Mouse (Mus musculus): ENCODE results near the gene Mgarp.

DNA sequence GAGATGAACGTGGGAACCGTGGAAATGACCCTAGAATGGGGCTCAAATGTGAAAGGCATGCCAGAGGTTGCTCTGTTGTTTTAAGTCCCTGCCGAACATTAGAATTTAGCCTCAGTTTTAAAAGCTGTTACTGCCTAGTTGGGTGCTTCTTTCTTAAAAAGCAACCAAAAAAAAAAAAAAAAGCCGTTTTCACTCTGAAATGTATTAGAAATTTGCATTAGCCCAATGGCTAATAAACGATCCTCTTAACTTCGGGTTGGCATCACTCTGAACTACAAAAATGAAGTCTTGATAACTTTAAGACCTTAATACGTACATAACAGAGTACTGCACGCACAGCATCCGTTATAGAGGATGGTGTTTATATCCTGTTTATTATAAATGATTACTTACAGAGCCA is 54.4 kb downstream of the Mgarp start:
- TF ChIP-seq POLR2A (IDR thresholded peaks at IDR 0.05; ENCODE audit: extremely low read depth, insufficient read depth, low read length): no peak
- no peak for TF ChIP-seq CTCF (IDR thresholded peaks at IDR 0.05; ENCODE audit: extremely low read depth, insufficient read depth, low read length)
